In the genomic region with DNA sequence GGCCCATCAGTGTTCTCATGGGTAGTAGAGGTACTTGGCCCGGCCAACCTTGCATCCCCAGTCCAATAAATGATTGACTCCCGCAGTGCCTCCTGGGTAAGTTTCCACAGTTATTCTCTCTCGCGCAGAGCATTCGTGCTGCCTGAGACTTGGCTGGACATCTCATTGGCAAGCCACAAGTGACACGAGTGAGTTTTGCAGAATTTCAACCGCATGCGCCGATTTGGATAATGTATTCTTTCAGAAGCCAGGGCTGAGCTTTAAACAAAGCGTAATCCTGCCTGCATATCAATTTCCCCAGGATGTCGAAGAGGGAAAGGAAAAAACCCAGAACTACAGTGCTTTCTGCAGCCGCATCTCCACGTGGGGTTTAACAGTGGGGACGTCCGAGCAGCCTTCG, we compare ENCODE assay signal across 13 mouse cellular contexts.
DNase-seq lines count a peak whose midpoint lies in the region; ATAC-seq lines count a peak whose summit lies in the region.
"Had no signal": no experiment of that assay in that cellular context is flagged by ENCODE, and none has a peak within 500 bp of the region (broad histone marks: within the 10 kb centered on the region; RNA-seq: fewer than 3 reads in every experiment).

No protein-coding gene starts in this region.

- no peaks in the 10 kb centered on the region for H3K36me3 ChIP-seq in intestine, embryonic 15.5 days
- H3K36me3 ChIP-seq: heart, embryonic 12.5 days; liver, embryonic 13.5 days had no signal

- H3K9me3 ChIP-seq in intestine, embryonic 15.5 days = no peaks in the 10 kb centered on the region
- H3K9me3 ChIP-seq: heart, embryonic 12.5 days; liver, embryonic 13.5 days had no signal

- no peak for ATAC-seq in intestine, embryonic 15.5 days

- WGBS in intestine, embryonic 15.5 days = 54% methylated on average over 16 of the region's 16 CpGs

- H3K27ac ChIP-seq in intestine, embryonic 15.5 days = no peak overlapping the region
- H3K27ac ChIP-seq: liver, embryonic 13.5 days had no signal

- DNase-seq in cerebellum, adult 9-11 months = peak; percentile 2
- DNase-seq in cerebellum, adult 11-12 months = no peak
- peak; percentile 8 to 42 for DNase-seq in layer of hippocampus, postnatal 14 days (ENCODE audit: low spot score in 2 of 2)
- no peak for DNase-seq in layer of hippocampus, adult 9-11 months
- DNase-seq in right cerebral cortex, postnatal 4 days = peak; percentile 22
- DNase-seq in right cerebral cortex, postnatal 14 days = no peak
- no peak for DNase-seq in liver
- DNase-seq: adrenal gland, postnatal 14 days; kidney, adult 9 months; liver, embryonic 13.5 days had no signal

- no peak overlapping the region for H3K4me2 ChIP-seq in intestine, embryonic 15.5 days (replicated peaks)
- H3K4me2 ChIP-seq: heart, embryonic 12.5 days; liver, embryonic 13.5 days had no signal

- H3K4me3 ChIP-seq in intestine, embryonic 15.5 days (replicated peaks) = no peak overlapping the region
- H3K4me3 ChIP-seq: erythroblast, embryonic 14.5 days; heart, embryonic 12.5 days; liver, embryonic 13.5 days had no signal

- H3K9ac ChIP-seq in intestine, embryonic 15.5 days = no peak overlapping the region
- H3K9ac ChIP-seq: heart, embryonic 12.5 days; liver, embryonic 13.5 days had no signal

- no peaks in the 10 kb centered on the region for H3K4me1 ChIP-seq in intestine, embryonic 15.5 days (replicated peaks)
- H3K4me1 ChIP-seq: heart, embryonic 12.5 days; liver, embryonic 13.5 days had no signal

- 0 out of 2 replicates have a peak, but pooled peaks cover 3% of the 10 kb centered on the region for H3K27me3 ChIP-seq in intestine, embryonic 15.5 days (replicated peaks)
- H3K27me3 ChIP-seq: liver, embryonic 13.5 days had no signal

Comparison
In these comparisons a context has a peak if more than half of its experiments do, and no peak if none do; other contexts are left out.
1. DNase-seq: peak in cerebellum, adult 9-11 months (single experiment), layer of hippocampus, postnatal 14 days (2 of 2) and right cerebral cortex, postnatal 4 days (single experiment); none in cerebellum, adult 11-12 months (single experiment), layer of hippocampus, adult 9-11 months (single experiment), right cerebral cortex, postnatal 14 days (single experiment) and liver (single experiment).